Mouse (Mus musculus) left cerebral cortex, adult 8-10 months (tissue): ENCODE data around the gene Fam114a2. TPM values are rescaled to one million over a fixed set of nuclear protein-coding genes. Genes with fewer than 3 reads are reported as not detected.

ENCODE experiments used
- DNase-seq, 2 experiments: peaks; one replicate each; pipeline ENCODE4 v3.0.0; 2022; ENCODE audit warnings: low spot score in 2 of 2
- total RNA-seq, 4 experiments: library from RNA; stranded (reverse); gene quantifications; 2 replicates each; pipeline ENCODE4 v1.2.4; 2022

Gene Fam114a2
- total RNA-seq, 4 experiments from 2014 or later: 28.1 to 31.9 (median 30.5) TPM

GRCm38 (mm10) chr11:57521206-57521605 is 2.8 kb upstream of the Fam114a2 start:
- DNase-seq: no peak

- no peak for DNase-seq
Observed at GRCm38 (mm10) chr11:57519304-57519703, 887 bp upstream of the Fam114a2 start.

- DNase-seq: no peak
Observed at GRCm38 (mm10) chr11:57518751-57519148, 333 bp upstream of the Fam114a2 start.

GRCm38 (mm10) chr11:57516946-57517441 is 1.4 kb downstream of the Fam114a2 start:
- no peak for DNase-seq

DNA sequence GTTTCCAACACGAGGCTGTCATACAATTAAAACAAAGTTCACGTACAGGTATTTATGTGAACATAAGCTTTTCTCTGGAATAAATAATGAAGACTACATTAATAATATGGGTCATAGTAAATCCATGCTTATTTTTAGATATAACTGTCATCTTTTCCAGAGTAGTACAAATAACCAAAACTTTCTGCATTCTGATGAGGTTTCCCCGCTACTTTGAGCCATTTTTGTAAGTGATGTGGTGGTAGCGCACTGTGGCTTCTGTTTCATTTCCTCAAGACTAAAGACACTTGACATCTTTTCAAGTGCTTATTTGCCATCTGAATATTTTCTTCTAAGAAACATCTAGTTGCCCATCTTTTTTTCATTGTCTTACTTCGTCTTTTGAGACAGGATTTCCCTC is 3.2 kb downstream of the Fam114a2 start:
- DNase-seq: no peak

GRCm38 (mm10) chr11:57506899-57507298 is 11.5 kb downstream of the Fam114a2 start:
- no peak for DNase-seq

DNA sequence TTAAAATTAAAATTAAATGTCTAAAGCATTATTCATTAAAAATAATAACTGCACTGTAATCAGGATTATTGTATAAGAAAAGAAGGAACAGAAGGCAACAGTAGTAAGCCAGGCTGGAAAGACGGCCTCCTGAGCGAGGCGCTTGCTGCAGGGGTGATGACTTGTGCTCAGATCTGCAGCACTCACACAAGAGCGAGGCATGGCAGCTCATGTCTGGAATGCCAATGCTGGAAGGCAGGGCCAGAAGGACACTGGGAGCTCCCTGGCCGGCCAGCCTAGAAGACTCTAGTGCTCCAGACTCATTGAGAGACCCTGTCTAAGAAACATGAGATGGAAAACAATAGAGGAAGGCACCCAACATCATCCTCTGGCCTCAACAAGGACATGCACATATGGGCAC is 15.3 kb downstream of the Fam114a2 start:
- no peak for DNase-seq

- no peak for DNase-seq
Observed at GRCm38 (mm10) chr11:57498215-57498614, 20.2 kb downstream of the Fam114a2 start.

DNA sequence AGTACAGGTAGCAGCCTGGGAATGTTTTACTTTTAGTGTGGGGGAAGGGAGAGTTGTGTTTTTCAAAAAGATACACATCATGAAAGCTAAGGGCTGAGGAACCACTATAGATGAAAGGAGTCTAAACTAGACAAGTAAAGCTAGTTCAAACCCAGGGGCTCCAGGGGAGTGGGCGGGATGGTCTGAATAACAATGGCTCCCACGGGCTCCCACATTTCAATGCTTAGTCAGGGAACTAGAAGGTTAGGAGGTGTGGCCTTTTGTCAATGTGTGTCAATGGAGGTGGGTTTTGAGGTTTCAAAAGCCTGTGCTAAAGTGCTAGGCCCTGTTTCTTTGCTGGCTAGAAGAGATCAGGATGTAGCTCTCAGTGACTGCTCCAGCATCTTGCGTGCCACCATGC is 20.7 kb downstream of the Fam114a2 start:
- no peak for DNase-seq

- DNase-seq: no peak
Observed at GRCm38 (mm10) chr11:57496462-57497039, 21.9 kb downstream of the Fam114a2 start.

DNA sequence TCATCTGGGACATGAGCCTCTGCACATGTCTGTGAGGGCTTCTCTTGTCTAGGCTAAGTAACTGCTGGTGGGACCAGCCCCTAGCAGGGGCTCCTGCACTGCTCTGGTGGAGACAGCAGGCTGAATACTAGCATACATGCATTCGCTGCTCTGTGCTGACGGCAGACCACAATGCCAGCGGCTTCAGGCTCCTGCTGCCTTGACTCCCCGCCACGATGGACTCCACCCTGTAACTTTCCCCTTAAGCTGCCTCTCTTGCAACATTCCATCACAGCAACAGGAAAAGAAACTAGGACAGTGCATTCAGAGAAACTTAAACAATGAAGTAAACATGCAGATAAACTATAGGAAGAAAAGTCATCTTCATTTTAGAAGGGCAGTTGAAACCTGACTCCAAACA is 30.0 kb downstream of the Fam114a2 start:
- DNase-seq: no peak

GRCm38 (mm10) chr11:57478077-57478476 is 40.3 kb downstream of the Fam114a2 start:
- DNase-seq: no peak

DNA sequence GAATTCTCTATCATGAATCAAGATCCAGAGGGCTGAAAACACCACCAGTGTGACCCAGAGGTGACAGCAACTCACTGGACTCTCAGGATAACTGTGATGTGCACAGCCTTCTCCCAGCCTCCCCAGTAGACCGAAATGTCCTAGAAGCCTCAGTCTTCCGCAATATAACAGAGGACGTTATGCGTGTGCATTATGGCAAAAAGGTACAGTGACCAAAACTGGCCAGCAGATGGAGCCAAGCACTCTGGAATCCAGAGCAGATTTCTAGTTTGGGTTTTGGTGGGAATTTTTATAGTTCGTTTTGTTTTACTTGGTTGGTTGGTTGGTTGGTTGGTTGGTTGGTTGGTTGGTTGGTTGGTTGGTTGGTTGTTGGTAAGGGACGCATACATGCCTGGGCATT is 43.3 kb downstream of the Fam114a2 start:
- peak in 1 of 2 experiments; percentile 32 for DNase-seq

DNA sequence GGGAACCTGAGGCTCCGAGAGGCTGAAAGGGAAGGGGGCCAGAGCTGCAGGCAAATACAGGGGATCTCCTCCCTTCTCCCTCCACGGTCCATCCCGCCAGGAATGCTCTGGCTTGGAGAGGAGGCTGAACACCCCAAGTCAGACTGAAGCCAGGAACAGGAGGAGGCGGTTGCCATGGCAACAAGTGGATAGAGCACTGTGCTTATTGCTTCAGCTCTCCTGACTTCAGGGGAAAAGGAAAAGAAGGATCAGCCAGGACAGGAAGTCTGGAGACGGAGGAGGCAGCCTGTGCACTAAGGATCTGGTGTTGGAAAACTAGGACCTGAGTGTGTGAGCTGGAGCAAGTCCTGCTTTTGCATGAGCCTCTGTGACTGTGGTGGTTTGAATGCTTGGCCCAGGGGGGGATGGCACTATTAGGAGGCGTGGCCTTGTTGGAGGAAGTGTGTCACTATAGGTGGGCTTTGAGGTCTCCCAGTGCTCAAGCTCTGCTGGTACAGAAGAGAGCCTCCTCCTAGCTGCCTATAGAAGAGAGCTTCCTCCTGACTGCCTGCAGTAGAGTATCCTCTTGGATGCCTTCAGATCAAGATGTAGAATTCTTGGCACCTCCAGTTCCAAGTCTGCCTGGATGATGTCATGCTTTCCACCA is 44.0 kb downstream of the Fam114a2 start:
- DNase-seq: peak in 1 of 2 experiments; percentile 68

- no peak for DNase-seq
Observed at GRCm38 (mm10) chr11:57470979-57471378, 47.4 kb downstream of the Fam114a2 start.

DNA sequence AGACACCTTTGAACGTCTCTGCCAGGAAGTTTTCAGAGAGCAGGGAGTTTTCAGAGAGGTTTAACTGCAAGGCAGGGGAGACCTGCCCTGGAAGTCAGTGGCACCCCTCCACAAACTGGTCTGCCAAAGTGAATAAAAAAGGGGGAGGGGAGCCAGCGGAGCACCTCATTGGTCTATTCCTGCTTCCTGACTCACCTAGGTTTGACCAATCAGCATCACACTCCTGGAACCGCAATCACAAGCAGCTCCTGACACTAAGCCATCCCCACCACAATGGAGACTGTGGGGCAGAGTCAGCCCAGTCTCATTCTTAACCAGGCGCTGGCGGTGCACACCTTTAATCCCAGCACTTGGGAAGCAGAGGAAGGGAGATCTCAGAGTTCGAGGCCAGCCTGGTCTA is 48.4 kb downstream of the Fam114a2 start:
- DNase-seq: no peak

DNA sequence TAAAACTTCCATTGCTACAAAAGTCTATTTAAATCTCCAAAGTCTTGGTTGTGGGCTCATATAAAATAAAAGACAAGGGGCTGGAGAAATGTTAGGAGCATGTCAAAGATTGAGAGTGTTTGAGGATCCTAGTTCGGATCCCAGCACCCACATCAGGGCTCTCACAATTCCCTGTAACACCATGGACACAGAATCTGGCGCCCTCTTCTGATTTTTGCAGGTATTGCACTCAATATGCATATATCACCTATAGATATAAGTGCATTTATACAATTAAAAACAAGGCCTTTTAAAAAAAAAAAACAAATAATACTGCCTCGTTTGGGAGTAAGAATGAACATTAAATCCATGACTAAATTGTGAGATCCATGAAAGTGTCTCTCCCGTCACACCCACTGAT is 49.7 kb downstream of the Fam114a2 start:
- DNase-seq: no peak

DNA sequence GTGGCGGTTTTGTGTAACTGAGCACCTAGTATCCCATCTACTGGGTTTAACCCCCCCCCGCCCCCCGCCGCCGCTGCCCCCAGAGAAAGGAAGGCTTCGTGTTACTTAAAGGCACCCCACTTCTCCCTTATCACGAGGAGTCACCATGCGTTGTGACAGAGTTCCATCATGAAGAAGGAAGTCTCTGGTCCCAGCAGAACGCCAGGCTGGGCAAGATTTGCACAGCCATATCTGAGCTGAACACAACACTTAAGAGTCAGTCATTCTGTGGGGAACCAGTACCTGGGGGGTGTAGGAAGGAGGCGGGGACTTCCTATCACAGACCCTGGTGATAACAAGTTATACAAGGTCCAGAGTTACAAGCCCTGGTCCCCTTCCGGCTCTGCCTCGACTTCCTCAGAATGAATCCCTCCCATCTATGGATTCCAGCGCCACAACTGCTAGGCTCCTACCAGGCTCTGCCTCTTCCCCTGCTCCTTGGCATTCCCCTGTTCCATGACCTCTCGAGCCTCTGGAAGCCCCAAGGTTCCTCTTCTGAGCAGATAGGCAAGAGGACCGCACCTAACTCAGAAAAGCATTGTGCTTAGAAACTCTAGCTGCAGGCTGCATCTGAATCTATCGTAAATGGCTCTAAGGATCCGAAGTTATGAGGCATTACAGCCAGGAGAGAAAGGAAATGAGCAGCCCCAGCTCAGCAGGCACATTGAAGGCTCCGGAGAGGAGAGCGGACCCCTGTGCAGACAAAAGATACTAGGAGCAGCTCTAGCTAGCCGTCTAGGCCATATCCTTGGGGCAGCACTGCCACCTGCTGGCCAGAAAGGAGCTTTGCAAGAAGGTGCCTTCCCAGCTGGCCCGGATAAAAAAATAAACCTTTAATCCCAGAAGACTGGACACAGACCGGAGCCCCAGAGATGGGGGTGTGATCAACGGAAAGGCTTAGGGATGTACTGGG is 51.0 kb downstream of the Fam114a2 start:
- peak; percentile 22 to 62 for DNase-seq

DNA sequence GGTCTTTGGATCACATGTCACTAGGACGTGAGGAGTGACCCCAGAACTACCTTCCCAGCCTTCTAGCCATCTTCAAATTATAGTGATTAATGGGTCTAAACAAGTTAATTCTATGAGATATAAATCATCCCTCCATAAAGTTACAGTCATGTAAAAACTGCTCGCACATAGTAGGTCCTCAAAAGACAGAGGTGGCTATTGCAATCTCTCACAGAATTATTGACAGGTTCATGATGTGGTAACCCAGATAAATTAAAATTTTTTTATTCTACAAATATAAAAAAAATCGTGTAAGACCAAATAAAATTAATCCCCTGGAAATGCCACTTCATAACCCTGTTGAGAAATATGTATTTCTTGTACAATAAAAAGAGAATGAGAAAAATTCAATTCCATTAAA is 52.6 kb downstream of the Fam114a2 start:
- DNase-seq: no peak

- DNase-seq: no peak
Observed at GRCm38 (mm10) chr11:57465025-57465424, 53.4 kb downstream of the Fam114a2 start.

DNA sequence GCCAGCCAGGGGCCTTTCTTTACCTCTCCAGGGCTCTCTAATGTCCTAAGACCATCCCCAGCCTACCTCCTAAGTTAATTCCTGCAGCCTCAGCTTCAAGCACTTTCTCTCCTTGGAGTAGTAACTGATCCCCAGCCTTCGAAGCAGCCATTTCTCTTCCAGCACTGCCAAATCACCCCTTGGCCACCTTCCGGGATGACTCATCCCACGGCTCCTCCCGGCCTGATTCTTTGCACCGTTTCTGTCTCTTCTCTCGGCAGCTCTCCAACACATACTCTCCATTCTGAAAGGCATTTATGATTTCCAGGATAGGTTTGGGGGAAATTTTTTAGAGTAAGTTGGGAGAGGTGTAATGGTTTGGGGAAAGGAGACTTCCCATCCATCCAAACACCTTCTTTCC is 58.7 kb downstream of the Fam114a2 start:
- DNase-seq: peak; percentile 19 to 61

- DNase-seq: no peak
Observed at GRCm38 (mm10) chr11:57454421-57454820, 64.0 kb downstream of the Fam114a2 start.
